Mouse (Mus musculus): ENCODE results near the gene Csnk1d.

DNA sequence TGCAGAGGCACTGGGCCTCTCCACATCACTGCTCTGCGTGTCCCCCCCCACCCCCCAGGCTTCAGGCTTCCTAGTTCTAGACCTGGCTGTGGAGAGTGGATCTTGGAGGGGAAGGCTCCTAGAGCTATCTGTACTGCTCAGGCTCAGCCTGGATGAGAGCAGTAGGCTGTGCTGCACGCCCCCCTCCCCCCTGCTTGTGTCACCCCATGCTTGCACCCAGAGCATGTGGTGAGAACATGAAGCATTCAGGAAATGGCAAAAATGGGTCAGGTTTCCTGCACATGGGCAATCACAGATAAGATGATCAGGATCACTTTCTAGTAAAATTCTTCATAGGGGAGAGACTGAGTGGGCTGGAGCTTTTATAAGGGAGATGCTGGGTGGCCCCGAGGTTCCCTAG, 31.6 kb downstream of the Csnk1d start:
- TF ChIP-seq GATA1 (IDR thresholded peaks at IDR 0.05; ENCODE audit: borderline replicate concordance, low read length) = no peak
- no peak for TF ChIP-seq FLI1 (IDR thresholded peaks at IDR 0.05; ENCODE audit: low read length)

All from megakaryocyte, embryonic 14.5 days (primary cell).